Mouse (Mus musculus): ENCODE results near the gene Stk32c.
A peak's percentile ranks its signal among the peaks of the same experiment; 100 is the strongest.

Gene Stk32c

DNA sequence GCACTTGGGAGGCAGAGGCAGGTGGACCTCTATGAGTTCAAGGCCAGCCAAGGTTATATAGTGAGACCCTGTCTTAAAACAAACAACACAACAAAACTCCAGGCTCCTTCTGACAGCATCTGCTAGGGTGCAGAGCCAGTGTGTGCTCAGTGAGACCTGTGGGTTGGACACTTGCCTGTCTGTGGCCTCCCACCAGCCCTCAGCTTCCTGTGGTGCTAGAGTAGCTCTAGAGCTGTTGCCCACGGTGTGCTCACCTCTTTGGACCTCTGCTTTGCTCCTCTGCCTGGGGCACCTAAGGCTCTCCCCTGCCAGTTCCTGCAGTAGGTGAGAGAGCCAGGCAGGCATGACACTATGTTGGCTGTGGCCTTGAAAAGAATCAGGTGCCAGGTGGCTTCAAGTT lies 69.3 kb downstream of the Stk32c start:
- DNase-seq (ENCODE audit: low spot score): no peak

GRCm38 (mm10) chr7:139139921-139140461 lies 73.1 kb downstream of the Stk32c start:
- no peak for DNase-seq (ENCODE audit: low spot score)

DNA sequence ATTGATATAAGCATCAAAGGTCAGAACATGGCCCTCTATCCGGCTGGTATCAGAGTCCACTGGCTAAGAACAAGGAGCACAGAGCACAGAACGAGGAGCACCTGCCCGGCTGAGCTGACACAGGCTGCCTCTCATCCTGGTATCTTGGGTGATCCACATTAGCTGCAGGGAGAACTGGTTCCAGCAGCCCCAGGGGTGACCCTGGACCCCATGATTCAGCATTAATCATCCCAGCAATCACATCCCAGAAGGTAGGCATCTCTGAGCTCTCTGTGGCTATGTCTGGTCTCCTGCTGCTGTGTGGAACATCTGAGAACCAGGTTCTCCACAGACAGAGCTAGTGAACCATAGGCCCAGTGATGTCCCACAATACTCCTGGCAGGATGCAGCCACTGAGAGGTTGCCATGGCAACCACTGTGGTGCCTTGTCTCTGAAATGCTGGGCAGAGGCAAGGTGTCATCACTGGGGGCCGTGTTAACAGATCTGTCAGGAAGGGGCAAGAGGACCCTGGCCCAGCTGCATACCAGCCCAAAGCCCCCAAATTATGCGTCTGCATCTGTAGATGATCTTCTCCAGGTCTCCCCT lies 76.1 kb downstream of the Stk32c start:
- DNase-seq (ENCODE audit: low spot score): no peak

DNA sequence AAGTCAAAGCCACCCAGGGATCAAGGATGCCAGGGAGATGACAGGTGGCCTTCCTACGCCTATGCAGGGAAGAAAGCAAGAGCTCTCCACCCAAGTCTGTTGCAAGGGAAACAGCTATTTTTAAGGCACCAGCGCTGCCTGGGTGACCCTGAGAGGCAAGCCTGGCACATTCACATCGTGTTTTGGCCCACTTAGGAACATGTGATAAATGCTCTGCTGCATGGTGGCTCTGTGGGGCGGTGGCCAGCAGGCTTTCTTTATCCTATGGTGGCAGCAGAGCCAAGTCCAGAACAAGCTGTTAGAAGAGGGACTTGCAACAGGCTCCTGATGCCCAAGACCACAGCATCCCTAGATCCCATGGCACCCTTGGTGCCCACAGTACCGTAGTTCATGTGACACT lies 77.9 kb downstream of the Stk32c start:
- no peak for DNase-seq (ENCODE audit: low spot score)

- no peak for DNase-seq (ENCODE audit: low spot score)
These were observed 79.7 kb downstream of the Stk32c start for GRCm38 (mm10) chr7:139133446-139133845.

DNA sequence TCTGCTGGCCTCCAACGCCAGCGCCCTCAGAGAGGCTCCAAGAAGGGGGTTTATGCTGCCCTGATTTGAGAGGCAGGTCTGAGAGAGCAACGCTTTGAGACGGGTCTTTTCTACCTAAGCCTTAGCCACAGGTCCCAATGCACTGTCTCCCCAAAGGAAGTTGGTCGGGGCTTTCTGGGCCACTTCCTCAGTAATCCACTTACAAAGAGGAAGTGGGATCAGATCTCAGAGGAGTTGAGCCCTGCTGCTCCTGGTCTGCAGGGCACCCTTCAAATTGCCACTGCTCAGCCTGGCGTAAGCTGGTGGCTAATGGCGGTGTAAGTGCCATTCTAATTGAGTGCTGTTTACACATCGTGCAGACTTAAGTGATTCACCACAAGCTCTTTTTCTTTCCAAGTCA lies 81.6 kb downstream of the Stk32c start:
- DNase-seq (ENCODE audit: low spot score): no peak

- DNase-seq (ENCODE audit: low spot score): no peak
These were observed 82.7 kb downstream of the Stk32c start for GRCm38 (mm10) chr7:139130361-139130760.

GRCm38 (mm10) chr7:139128994-139129393 lies 84.1 kb downstream of the Stk32c start:
- DNase-seq (ENCODE audit: low spot score): no peak

GRCm38 (mm10) chr7:139126549-139126948 lies 86.6 kb downstream of the Stk32c start:
- DNase-seq (ENCODE audit: low spot score): no peak

- DNase-seq (ENCODE audit: low spot score): no peak
These were observed 87.2 kb downstream of the Stk32c start for GRCm38 (mm10) chr7:139125881-139126280.

GRCm38 (mm10) chr7:139119775-139120153 lies 93.3 kb downstream of the Stk32c start:
- no peak for DNase-seq (ENCODE audit: low spot score)

GRCm38 (mm10) chr7:139119152-139119774 lies 93.8 kb downstream of the Stk32c start:
- peak; percentile 8 for DNase-seq (ENCODE audit: low spot score)

GRCm38 (mm10) chr7:139107908-139108650 lies 105.0 kb downstream of the Stk32c start:
- no peak for DNase-seq (ENCODE audit: low spot score)

DNA sequence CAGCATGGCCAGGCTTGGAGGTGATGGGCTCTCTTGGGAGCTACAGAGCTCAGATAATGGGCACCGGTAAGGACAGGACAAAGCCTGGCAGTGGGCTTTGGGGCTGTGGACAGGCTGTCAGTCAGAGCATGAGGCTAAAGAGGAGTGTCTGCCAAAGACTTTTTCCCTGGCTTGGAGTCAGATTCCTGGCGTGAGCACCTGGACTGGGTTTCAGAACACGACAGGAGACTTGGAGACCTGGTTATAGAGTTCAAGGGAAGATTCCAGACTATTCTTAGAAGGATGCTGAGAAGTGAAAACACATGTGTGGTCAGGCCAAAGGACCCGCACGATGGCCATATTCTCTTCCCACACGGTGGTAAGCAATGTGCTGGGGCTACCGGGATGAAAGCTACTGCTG lies 107.4 kb downstream of the Stk32c start:
- DNase-seq (ENCODE audit: low spot score): no peak

DNA sequence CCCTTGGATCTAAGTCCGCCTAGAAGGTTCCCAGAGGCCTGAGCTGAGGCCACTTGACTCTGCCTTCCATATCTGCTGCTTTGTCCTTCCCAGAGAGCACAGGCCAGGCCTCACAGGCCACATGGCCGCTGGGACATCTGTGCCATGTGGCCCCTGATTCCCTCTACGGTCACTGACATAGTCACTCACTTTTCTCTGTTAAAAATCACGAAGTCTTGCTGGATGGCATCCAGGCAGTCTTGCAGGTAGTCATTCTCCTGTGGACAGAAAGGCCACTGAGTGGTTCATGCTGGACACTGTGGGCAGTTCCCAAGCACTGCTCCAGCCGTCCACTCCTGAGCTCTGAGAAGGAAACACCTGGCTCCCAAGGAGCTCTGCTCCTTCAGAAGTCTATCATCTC lies 108.0 kb downstream of the Stk32c start:
- DNase-seq (ENCODE audit: low spot score): no peak

DNA sequence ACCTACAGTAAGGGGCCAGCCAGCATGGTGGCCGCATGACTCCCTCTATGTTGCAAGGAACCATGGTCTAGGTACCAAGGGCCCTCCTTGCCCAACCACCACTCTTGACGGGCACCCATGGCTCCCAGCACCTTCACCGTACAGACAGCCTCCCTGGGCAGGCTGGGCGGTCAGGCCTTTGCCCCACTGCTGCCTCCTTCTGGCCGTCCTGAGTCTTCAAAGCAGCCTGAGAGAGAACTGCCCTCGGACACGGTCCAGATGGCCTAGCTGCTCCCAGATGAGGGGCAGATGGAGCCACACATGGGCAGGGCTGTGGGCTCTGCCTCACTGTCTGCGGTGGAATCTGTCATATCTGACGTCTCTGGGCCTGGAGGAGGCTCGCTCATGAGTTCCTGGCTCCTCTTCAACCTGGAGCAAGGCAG lies 109.1 kb downstream of the Stk32c start:
- DNase-seq (ENCODE audit: low spot score): no peak

DNA sequence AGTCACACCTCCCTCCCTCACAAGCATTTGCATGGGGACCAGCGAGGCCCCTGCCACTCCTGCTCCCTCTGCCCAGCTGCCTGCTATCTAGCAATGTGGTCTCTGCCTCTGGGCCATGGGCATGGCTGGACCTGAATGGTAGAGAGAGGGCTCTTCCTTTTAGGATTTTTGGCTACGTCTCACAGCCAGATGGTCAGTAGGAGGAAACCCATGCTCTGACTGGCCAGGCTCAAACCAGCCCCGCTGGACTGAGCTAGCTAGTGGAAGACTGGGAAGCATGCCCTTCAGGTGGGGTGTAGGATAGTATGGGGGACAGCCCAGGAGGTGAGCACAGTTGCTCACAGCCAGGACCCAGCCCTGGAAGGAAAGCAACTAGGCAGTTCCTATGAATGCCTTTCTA lies 111.3 kb downstream of the Stk32c start:
- DNase-seq (ENCODE audit: low spot score): no peak

- DNase-seq (ENCODE audit: low spot score): no peak
These were observed 111.8 kb downstream of the Stk32c start for GRCm38 (mm10) chr7:139101286-139101804.

- DNase-seq (ENCODE audit: low spot score): no peak
These were observed 112.5 kb downstream of the Stk32c start for GRCm38 (mm10) chr7:139100531-139101095.

DNA sequence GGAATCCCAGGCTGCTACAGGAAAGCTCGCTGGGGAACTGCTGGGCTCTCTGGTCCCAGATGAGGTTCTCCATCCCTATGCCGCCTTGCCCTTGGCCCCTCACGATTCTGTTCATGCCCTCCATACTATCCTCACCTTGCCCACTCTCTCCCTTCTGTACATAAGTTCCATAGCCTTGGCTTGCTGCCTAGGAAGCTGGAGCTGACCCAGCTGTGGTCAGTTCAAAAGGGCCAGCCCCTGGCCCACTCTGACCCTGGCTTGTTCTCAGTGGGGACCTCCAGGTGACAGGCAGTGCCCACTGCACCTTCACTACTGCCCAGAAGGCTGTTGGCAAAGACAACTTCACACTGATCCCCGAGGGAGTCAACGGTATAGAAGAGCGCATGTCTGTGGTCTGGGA lies 116.7 kb downstream of the Stk32c start:
- DNase-seq (ENCODE audit: low spot score): no peak

DNA sequence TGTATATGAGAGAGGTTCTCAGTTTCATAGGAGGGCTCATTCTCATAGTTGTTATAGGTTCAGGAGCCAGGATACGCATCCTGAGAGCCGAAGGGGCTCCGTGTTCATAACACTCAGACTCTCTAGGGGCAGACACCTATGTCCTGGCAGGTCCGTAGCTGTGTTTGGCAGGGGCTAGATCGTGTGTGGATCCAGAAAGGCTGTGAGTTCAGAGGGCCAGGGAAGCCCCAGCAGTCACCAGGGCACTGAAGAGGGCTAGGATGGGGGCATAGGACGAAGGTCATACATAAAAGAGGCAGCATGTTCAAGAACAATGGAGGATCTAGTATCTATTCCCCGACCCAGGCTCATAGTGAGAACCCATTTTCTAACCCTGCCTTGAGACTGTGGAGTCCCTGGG lies 117.8 kb downstream of the Stk32c start:
- DNase-seq (ENCODE audit: low spot score): no peak

GRCm38 (mm10) chr7:139094761-139095160 lies 118.3 kb downstream of the Stk32c start:
- no peak for DNase-seq (ENCODE audit: low spot score)

DNA sequence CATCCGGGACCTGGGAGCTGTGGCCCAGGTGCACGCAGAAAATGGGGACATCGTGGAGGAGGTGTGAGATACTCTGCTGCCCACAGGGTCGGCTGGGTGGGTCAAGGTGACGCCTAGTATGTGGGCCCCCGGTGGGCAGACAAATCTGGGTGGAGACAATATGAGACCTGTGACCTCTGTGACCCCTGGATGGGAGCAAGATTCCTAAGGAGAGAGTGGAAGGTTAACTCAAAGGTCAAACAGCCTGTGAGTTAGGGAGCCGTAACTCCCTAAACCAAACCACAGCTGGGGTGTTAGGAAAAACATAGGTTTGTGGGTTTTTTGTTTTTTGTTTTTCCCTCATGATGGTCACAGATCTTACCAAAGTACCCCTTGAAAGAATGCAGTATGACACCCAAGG lies 119.3 kb downstream of the Stk32c start:
- DNase-seq (ENCODE audit: low spot score): no peak

All from T-cell, adult 2 months (primary cell).